Mouse (Mus musculus): ENCODE measurements around the gene Cdhr3.

The Cdhr3 gene

DNA sequence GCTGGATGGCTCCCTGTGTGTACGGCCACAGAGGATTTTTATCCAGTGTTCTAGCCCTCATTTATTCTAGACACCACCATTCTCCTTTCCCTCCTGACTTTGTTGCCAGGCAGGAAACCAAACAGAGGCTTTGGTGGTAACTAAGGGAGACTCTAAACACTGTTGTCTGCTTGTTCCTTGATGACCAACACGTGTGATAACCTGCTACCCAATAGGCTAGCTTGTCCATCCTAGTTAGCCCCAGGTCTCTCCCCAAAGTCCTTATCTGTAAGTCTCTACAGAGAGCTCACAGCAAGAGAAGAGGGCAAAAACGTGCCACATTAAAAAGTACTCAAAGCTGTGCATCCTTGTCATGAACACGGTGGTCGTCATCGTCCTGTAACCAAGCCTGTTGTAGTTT, at the start of gene Cdhr3:
Gene Cdhr3 (minus strand): TSS at position 101 of the 400 bp plus-strand sequence.
- in situ Hi-C loops (cut with MboI): no loop called here

DNA sequence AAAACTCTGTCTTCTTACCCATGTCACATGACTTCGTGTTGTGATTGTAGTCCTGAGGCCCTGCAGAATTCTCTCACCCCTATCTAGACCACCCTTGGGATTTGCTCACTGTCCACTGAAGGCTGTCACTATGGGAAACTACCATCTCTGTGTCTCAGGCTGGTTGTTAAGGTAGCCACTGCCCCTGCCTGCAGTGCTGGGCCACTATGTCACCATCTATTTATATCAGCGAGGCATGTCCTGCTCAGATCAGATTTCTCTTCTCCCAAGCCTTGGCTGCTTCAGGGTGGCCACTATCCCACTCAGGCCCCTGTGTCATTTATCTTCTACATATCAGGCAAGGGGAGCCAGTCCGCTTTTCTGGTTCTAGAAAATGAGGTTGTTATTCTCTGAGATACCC, 46.4 kb upstream of the Cdhr3 start:
- in situ Hi-C loops (cut with MboI): no loop called here

DNA sequence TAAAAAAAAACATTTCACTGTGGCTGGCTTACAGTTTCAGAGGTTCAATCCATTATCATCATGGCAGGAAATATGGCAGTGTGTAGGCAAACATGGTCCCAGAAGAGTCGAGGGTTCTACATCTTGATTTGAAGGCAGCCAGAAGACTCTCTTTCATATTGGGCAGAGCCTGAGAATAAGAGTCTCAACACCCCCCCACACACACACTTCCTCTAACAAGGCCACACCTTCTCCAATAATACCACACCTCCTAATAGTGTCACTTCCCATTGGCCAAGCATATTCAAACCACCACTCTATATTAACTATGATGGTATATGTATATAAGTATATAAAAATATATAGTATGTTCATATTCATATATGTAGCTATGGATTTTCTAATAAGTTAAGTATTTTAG, 45.2 kb upstream of the Cdhr3 start:
- in situ Hi-C loops (cut with MboI): no loop called here

DNA sequence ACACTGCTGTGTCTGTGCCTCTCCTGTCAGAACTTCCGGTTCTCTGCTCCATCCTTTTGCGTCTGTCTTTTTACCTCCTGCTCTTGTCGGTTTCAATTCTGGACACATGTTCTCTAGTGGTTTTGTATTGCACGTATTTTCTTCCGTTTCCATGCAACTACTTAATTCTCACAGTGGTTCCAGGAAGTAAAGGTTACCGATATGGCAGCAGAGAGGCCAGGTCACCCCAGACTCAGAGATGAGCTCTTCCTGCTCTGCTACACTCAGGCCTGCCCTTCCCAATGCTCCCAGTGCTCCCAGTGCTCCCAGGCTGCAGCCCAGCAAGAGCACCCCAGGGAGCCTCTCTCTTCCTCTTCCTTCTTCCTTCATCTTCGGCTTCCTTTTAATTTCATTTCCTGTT, 39.1 kb upstream of the Cdhr3 start:
- in situ Hi-C loops (cut with MboI): no loop called here

DNA sequence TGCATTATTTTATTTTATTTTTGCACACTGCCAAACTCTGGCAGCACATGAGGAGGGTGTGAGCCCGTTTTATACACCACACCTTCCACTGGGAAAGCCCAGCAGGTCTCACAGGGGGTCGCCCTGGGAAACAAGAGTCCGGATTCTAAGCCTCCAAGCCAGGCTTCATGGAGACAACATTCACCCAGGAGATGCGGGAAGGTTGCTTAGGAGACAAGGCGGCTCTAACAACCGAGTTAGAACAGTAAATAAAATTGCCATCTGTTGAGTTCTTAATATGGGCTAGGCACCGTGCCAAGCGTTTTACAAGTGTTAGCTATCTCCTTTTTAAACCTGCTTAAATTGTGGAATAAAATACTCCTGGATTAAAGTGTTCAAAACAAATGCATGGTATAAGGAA, 37.7 kb upstream of the Cdhr3 start:
- in situ Hi-C loops (cut with MboI): no loop called here

DNA sequence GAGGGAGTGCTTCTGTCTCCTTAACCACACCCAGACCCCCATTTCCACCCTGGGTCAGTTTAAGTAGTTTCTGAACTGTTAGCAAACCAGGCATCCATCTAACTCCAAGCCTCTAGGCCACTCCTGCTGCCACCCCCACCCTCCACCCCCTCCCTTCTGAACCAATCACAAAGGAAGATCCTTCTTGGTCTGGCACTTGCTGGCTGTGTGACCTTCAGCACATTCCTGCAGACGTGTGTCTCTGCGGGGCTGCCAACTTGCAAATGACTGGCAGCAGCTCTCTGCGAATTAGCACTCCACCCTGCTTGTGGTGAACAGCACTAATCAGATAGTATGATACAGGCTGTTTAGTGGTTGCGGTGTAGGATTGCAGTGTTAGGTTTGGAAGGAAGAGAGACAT, 36.7 kb upstream of the Cdhr3 start:
- in situ Hi-C loops (cut with MboI): no loop called here

DNA sequence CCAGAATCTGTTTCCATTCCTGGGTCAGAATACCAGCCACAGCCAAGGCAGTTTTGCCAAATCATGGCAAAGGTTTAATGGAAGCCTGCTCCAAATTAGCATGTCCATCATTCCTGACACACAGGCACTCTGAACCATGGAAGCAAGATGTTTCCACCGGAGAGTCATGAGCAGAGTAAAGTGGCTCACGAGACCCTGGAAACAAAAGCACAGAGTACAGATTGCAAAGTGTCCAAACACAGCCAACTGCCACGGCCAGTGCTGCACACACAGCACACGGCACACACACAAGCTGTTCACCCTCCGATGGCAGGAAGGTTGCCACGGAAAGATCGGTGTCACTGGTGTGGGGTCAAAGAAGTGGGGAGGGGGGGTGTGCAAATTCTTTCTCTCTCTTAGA, 36.0 kb upstream of the Cdhr3 start:
- in situ Hi-C loops (cut with MboI): no loop called here

DNA sequence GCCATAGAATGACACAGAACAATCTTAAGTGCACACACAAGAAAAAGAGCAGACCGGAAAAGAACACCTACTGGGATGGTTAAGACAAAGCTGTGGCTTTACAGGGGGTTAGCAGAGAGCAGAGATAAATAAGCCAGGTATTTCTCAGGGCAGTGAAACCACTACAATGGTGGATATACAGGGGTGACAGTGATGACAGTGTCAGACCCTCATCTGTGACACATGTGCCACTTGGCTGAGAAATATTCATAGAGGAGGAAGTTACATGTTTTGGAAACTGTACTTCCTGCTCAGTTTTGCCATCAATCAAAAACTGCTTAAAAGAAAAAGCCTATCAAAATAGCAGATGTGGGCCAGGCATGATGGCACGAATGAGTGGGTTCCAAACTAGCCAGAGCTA, 35.4 kb upstream of the Cdhr3 start:
- in situ Hi-C loops (cut with MboI): no loop called here

DNA sequence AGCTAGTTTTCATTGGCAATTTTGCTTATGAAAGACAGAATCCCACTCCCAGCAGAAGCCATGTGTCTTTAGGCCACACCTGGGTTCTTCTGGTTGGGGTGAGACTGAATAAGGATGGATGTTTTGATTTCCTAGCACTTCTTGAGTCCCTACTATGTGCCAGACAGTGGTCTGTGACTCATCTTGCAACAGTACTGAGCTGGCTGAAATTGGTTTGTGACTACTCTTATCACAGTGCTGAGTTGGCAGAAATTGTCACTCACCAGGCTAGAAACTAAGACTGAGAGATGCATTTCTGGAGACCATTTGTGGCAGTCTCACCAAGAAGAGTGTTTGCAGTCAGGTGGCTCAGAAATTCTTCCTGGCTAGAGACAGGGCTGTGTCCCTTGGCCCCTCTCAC, 33.6 kb upstream of the Cdhr3 start:
- in situ Hi-C loops (cut with MboI): no loop called here

DNA sequence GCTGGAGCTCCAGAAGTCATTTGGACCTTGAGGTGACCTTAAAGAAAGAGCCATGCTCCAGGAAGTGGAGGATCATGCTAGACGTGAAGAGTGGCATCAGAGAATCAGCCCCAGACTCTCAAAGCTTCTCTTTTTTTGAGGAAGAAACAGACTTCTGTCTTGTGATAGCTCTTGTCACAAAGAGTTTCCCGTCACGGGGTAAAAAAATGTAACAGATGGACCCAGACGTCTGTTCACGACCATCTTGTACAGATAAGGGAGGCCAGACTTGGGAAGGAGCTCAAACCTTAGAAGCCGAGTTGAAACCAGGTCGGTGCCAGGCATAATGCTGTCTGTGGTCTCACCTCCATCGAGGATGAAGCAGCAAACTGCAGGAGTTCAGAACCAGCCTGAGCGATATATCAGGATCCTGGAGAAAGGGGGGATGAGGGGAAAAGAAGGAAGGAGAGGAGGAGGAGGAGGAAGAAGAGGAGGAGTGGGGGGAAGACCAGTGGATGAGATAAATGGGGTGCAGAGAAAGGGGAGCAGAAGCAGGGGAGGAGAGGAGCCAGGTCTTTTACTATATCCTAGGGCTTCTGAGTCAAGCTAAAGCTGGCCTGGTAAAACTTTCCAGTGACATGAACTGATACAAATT, 33.0 kb upstream of the Cdhr3 start:
- in situ Hi-C loops (cut with MboI): no loop called here

DNA sequence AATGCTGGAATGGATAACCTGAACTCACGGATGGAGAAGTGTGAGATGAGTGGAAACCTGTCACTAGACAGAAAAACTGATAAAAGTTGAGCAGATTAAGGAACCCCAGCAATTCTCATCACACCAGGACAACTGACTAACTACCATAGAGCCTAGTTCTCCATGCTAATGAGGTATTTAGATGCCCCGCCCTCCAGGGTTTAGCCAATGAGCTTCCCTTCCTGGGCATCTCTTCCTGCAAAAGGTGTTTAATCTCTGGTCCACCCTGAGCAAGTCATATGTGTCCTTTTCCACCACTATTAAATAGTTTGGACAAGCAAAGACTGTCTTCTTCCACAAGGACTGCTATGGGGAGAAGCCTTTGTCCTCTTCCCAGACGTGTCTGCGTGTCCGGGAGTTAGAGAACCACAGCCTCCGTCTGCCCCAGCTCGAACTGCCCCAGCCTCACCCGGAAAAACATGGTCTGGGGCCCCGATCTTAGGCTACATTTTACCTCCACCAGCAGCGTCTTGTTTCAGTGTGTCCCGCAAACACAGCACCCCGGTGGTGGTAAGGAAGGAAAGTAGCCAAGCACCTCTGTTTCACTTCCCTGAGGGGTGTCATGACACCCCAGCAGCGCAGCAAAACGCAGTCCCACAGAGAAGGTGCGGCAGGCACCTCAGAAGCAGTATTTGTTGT, 26.1 kb upstream of the Cdhr3 start:
- in situ Hi-C loops (cut with MboI): no loop called here

DNA sequence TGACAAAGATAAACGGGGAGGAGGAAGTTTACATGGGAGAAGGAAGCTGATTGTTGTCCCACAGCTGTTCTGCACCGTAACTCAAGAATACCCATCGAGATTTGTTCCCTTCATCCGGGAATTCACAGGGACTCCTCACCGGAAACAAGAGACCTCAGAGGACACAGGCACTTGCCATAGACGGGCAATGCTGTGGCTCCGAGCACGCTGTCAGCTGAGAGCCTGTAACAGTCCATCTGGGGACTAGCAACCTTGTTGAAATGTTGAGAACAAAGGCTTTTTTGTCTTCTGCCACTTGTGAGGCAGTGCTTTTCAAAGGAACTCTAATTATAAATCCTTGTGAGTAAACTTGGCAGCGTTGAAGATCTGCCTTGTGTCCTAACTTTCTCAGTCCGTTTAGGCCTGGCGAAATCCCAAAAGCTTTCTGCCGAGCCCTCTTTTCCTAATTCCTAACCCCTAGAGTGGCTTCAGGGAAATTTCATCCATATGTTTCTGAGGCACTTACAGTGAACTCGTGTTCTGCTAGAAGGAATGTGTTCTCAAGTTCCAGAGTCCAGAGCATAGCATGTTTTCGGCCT, 18.3 kb upstream of the Cdhr3 start:
- in situ Hi-C loops (cut with MboI): no loop called here

DNA sequence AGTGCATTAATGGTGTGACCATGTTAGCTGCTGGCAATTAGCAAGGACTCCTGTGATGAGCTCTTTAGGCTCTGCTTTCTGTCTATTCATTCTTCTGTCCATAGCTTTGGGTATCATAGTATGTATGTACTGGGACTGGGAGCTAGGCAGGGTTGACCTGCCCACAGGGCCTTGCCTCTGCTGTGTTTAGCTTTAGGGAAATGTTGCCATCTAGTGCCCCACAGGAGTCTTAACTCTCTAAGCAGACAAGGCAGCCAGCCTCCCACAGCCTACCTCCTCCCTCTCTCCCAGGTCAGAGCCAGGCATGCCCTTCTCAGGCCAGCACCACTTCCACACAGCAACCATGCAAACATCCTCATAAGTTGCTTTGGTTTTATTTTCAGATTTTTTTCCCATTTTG, 16.9 kb upstream of the Cdhr3 start:
- in situ Hi-C loops (cut with MboI): no loop called here

DNA sequence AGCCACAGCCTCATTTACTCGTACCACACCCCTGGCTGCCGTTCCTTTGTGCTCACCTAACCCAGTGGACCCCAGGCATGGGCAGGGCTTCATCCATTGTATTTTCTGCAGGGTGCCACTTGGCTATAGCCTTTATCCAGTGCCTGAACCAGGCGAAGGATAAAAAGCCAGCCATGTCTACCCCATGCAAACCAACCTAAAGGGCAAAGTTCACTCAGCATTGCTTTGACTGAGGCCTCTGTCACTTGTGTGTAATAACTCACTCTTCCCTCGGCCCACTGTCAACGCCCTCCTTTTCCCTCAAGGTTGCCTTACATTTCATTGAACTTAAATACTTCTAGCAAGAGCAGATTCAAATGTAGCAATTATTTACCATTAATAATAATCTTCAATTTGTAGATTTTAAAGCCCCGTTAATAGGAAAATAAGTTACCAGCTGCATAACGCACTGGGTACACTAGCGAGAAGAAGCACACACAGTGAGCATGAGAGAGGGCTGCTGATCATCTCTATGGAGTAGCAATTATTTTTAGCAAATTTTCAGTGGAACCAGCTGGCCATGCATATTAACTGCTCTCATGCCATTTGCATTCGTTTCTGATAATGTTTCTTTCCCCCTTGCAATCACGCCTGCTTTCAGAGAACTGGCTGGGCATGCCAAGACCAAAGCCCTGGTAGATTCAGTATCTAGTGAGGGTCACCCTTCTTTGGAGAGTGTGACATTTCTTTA, 13.9 kb upstream of the Cdhr3 start:
- in situ Hi-C loops (cut with MboI): no loop called here

DNA sequence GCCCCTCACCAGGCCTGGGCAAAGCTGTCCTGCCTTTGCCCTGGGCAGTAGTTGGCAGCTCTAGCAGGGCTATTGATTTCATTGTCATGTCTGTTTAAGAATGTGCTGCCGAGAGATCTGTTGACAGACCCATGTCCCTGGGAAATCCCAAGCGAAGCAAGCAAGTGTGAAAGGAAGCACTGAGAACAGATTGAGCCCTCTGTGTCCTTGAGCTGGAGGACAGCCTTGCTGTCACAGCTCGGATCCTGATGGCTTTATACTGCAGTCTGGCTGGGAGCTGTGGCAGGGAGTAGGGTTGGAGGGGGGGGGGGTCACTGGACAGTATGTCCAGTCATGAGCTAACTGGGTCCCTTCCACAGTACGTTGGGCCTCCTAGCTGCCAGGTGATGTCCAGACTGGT, 13.0 kb upstream of the Cdhr3 start:
- in situ Hi-C loops (cut with MboI): no loop called here

DNA sequence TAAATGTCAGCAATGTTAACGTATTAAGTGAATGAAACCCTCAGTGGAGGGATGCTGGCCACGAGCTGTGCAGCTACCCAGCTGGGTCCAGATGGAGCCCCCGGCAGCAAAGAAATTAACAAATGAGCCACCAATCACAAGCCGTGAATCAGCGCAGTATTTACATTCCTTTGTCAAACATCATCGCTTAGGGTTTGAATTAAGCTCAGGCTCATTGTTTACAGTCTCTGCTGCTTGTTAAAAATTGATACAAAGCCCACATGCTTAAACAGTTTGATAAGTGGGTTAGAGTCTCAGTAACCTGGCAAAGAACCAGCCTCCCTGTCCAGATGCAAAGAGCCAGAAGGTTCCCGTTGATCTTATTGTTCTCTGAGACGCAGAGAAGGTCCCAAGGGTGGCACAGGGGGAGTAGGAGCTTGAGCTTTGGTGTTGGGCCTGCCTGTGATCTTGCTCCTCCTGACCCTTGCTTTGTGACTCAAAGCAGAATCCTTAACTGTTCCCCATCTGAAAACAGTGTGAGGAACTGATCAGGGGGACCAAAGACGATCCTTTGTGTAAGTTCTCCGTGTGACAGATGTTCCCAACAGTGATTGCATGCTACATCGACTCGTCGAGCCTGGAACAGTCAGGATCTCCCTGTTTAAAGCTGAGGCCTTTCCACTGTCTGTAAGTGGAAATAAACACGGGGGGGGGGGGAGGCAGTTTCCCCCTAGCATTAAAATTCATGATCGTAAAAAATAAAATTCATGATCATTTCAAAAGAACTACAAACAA, 9.9 kb upstream of the Cdhr3 start:
- in situ Hi-C loops (cut with MboI): no loop called here

DNA sequence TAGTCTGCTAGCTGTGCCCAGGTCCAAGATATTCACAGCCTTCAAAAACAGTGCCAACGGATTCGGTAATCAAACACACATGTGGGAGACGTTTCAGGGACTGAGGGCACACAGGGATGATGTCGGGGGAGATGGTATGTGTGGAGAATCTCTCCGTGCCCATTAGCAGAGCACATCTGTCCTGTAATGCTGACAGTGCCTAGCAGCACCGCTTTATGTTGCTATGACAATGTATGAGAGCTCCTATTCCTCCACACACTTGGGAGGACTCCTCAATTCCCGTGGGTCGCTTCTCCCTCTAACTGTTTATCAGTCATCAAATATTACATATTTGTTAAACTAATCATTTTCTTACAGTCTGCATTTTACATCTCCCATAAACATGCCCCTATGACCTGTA, 9.0 kb upstream of the Cdhr3 start:
- in situ Hi-C loops (cut with MboI): no loop called here

DNA sequence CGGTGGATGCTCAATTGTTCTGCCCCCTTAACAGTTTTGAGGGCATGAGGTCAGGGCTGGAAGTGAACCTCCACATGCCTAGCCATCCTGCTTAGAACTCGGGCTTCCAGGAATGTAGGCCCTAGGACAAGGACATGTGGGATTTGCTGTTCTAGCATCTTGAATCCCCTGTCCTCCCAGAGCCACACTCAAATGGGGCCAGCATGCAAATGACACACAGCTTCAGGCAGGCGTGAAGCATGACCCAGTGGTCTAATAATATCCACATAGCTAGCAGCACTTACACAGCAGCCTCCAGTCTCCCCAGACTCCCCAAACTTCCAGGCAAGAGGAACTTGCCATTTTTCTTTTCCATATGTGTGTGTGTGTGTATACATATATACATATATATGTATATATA, 3.3 kb upstream of the Cdhr3 start:
- in situ Hi-C loops (cut with MboI): no loop called here

DNA sequence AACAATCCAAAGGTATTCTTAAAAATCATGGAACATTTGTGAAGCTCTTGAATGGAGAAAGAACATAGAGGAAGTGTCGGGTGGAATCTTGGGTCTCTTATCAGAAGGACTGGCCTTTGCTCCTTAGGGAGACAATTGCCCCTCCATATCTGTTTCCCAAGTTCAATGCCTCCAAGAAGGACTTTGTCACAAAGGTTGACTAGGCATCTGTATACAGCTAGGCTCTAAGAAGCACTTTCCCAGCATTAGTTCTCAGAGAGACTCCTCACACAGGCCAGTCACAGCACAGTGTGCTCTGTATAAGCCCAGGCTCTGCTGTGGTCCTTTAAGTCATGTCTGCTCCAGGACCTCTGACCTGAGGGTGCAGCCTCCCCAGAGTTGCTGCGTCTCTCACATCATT, 479 bp downstream of the Cdhr3 start:
- in situ Hi-C loops (cut with MboI): no loop called here

DNA sequence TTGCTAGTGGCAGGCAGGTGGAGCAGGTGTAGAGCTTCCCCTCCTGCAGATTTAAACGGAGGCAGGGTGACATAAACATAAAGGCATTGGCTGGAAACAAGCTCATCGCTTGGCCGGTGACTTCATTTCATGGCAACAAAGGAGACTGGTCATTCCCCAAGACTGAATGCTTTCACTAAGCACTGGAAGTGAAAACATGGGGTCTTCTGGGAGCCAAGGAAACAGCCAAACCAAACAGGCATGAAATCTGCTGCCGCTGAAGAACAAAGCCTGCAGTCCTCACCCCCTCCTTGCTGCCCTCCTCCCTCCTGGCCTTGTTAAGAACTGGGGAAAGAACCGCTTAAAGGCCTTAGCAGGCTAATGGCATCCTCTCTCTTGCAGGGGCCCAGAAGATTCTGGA, 6.5 kb downstream of the Cdhr3 start:
- in situ Hi-C loops (cut with MboI): no loop called here

DNA sequence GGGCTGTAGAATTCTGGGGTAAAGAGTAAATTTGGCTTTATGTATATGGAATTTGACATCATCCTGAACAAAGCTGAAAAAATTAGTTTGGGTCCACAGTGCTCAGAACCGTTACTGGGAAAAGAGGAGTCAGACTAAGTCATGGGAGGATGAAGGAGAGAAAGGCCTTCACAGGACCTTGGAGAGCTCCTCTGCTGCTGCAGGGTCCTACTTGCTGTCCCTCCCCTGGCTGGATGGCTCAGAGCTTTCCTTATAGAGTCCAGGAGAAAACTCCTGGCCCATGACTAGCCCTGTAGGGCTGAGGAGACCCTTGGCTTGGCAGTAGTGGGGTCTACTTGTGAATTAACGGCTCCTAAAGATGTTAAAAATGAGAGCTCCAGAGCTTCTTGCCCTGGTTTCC, 8.0 kb downstream of the Cdhr3 start:
- in situ Hi-C loops (cut with MboI): no loop called here

DNA sequence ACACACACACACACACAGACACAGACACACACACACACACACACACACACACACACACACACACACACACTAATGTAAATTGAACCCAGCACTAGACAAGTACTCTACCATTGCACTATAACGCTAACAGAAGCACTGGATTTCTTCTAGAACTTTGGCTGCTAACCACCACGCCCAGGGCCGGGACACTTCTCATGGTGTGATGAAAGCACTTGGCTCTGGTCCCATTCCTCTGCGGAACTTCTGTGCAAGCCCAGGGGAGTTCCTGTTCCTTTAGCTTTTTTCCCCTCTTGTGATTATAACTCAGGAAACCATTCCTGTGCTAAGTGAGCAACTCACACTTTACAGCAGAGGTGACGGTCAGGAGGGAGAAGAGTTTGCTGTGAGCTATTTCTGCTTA, 9.3 kb downstream of the Cdhr3 start:
- in situ Hi-C loops (cut with MboI): no loop called here
